Mouse (Mus musculus): Measurements from ENCODE around the gene Gm648. TPM values are rescaled to one million over a fixed set of nuclear protein-coding genes. Genes with fewer than 3 reads are reported as not detected.
A peak's percentile ranks its signal among the peaks of the same experiment; 100 is the strongest.

Gm648 gene
- 3.0 and 4.6 TPM in 2 replicates for polyA plus RNA-seq (2012; rRNA removed)

DNA sequence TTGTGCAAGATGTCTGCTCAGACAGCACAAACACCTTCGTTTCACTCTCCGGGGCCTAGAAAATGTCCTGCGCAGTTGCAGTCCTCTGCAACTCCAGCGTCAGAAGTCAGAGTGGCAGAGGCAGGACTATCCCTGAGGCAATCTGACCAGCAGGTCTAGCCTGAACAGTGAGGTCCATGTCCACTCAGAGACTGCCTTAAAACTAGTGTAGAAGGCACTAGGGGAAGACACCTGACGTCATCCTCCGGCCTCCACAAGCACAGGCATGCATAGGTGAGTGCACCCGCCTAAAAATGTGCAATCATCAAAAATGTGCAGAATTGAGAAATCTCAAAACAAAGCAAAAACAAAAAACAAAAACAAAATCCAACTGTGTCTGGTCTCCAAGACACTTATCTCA lies at the start of gene Gm648:
Gene Gm648 (minus strand): TSS at position 101 of the 400 bp plus-strand sequence.
- H3K27ac ChIP-seq (ENCODE audit: control insufficient read depth, insufficient read depth, low read depth, low read length) = no peak within 1 kb of the TSS
- TF ChIP-seq POLR2A (IDR thresholded peaks at IDR 0.05; ENCODE audit: control insufficient read depth, low read depth, low read length) (no peak), CTCF (IDR thresholded peaks at IDR 0.05; ENCODE audit: control insufficient read depth, insufficient read depth, insufficient replicate concordance, low read depth, low read length) (no peak)
- no peaks in the 10 kb centered on the region for H3K4me1 ChIP-seq (ENCODE audit: control insufficient read depth, insufficient read depth, low read length)
- H3K4me3 ChIP-seq (ENCODE audit: control insufficient read depth, low read depth, low read length) = no peak within 1 kb of the TSS
- H3K27me3 ChIP-seq (ENCODE audit: control insufficient read depth, insufficient read depth, low read length) = no peaks in the 10 kb centered on the region
- no peaks in the 10 kb centered on the region for H3K36me3 ChIP-seq (ENCODE audit: control insufficient read depth, insufficient read depth, low read length)

DNA sequence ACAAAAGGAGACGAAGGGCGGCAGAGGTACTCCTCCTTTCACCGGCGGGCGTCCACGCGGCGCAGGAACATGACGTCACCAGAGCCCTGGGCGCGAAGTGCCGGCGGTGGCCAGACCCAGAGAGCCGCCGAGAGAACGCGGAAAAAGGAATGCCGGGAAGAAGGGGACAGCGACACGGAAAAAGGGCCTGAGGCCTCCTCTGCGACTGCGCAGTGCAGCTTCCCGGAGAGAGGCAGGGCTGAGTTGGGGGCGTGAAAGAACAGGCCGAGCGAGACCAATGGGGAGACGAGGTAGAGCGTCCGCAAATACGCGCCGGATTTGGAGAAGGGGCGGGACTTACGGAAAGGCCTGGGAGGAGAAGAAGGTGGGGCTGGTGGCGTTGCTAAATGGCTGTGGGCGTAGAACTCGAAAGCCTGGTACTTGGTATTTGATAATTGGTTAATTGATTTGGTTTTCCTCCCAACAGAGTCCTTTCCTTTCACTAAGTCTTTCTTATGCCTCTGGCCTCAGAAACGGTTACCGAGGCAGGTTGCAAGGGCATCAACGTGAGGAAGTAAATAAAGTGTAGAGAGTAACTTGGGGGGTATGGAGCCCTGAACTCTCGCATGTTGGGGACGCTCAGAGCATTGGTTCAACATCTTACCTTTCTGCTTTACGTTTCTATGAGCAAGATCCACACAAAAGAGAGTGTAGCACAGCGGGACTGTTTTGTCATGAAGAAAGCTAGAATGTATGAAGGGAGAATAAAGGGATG lies 48.7 kb upstream of the Gm648 start, which contains the start of gene Mmgt1:
Gene Mmgt1 (minus strand): TSS at position 183 of the 754 bp plus-strand sequence.
- Histone ChIP-seq H3K27me3 (ENCODE audit: control insufficient read depth, insufficient read depth, low read length) (no peaks in the 10 kb centered on the region), H3K4me1 (ENCODE audit: control insufficient read depth, insufficient read depth, low read length) (peaks cover 2% of the 10 kb centered on the region), H3K27ac (ENCODE audit: control insufficient read depth, insufficient read depth, low read depth, low read length) (peak within 1 kb of the TSS; percentile 69; the same call in 1 of the 2 replicates), H3K4me3 (ENCODE audit: control insufficient read depth, low read depth, low read length) (peak within 1 kb of the TSS; percentile 89), H3K36me3 (ENCODE audit: control insufficient read depth, insufficient read depth, low read length) (no peaks in the 10 kb centered on the region)
- TF ChIP-seq CTCF (IDR thresholded peaks at IDR 0.05; ENCODE audit: control insufficient read depth, insufficient read depth, insufficient replicate concordance, low read depth, low read length) (no peak), POLR2A (IDR thresholded peaks at IDR 0.05; ENCODE audit: control insufficient read depth, low read depth, low read length) (peak; percentile 46)

DNA sequence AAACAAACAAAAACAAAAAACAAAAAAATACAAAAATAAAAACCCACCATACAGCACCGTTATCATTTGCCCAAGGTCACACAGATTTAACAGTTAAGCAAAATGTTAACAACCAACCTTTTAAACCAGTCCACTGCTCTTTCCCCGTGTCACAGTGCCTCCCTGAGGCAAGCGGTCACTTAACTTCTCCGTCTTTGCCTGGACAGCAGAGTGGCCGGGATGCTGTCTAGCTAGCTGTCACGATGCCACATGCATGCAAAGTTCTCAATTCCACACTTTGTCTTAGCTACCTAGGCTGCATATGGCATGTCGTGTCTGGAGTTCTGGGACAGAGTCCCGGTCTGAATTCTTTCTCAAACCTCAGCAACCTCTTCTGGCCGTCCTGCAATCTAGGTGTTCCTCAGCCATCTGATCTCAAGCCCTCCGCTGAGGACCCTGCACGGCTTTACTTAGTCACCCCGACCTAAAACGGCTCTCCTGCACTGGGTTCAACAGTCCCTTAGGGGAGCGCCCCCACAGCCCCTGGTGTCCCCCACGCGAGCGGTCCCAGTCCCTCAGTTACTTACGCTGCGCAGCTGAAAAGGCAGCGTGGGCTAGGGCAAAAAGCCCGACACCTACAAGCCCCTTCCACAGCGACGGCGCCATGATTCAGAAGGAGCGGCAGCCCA lies 47.9 kb upstream of the Gm648 start:
- Histone ChIP-seq H3K36me3 (ENCODE audit: control insufficient read depth, insufficient read depth, low read length) (no peaks in the 10 kb centered on the region), H3K4me3 (ENCODE audit: control insufficient read depth, low read depth, low read length) (peak overlapping the region; percentile 89), H3K27ac (ENCODE audit: control insufficient read depth, insufficient read depth, low read depth, low read length) (peak overlapping the region; percentile 69; the same call in 1 of the 2 replicates), H3K27me3 (ENCODE audit: control insufficient read depth, insufficient read depth, low read length) (no peaks in the 10 kb centered on the region), H3K4me1 (ENCODE audit: control insufficient read depth, insufficient read depth, low read length) (peaks cover 2% of the 10 kb centered on the region)
- TF ChIP-seq POLR2A (IDR thresholded peaks at IDR 0.05; ENCODE audit: control insufficient read depth, low read depth, low read length) (no peak), CTCF (IDR thresholded peaks at IDR 0.05; ENCODE audit: control insufficient read depth, insufficient read depth, insufficient replicate concordance, low read depth, low read length) (no peak)

DNA sequence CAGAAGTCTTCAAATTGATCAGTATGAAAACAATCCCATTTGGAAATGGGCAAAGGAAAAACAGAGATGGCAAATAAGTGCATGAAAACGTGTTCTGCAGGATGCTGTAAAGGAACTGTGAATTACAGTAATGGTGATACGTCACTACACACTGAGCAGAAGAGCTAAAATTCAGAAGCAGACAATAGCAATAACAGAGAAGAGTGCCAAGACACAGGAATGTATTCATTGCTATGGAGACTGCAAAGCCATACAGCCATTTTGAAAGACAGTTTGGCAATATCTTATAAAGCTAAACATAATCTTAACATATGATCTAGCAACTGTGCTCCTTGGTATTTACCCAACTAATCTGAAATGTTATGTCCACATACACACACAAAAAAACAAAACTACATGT lies 28.8 kb upstream of the Gm648 start:
- Histone ChIP-seq H3K4me3 (ENCODE audit: control insufficient read depth, low read depth, low read length) (no peak overlapping the region), H3K27ac (ENCODE audit: control insufficient read depth, insufficient read depth, low read depth, low read length) (no peak overlapping the region), H3K36me3 (ENCODE audit: control insufficient read depth, insufficient read depth, low read length) (no peaks in the 10 kb centered on the region), H3K27me3 (ENCODE audit: control insufficient read depth, insufficient read depth, low read length) (no peaks in the 10 kb centered on the region), H3K4me1 (ENCODE audit: control insufficient read depth, insufficient read depth, low read length) (no peaks in the 10 kb centered on the region)
- no peak for TF ChIP-seq CTCF (IDR thresholded peaks at IDR 0.05; ENCODE audit: control insufficient read depth, insufficient read depth, insufficient replicate concordance, low read depth, low read length)

DNA sequence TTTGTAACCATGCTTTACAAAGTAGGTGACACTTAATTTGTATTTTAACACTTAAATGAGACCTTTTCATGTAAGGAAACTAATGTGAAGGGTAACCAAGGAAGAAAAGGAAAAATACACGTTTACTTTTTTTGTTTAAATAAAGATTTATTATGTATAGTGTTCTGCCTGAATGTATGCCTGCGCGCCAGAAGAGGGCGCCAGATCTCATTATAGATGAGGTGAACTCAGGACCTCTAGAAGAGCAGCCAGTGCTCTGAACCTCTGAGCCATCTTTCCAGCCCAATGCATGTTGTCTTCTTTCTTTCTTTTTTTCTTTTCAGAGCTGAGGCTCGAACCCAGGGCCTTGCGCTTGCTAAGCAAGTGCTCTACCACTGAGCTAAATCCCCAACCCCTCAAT lies 23.1 kb upstream of the Gm648 start:
- Histone ChIP-seq H3K27ac (ENCODE audit: control insufficient read depth, insufficient read depth, low read depth, low read length) (no peak overlapping the region), H3K36me3 (ENCODE audit: control insufficient read depth, insufficient read depth, low read length) (no peaks in the 10 kb centered on the region), H3K27me3 (ENCODE audit: control insufficient read depth, insufficient read depth, low read length) (no peaks in the 10 kb centered on the region), H3K4me3 (ENCODE audit: control insufficient read depth, low read depth, low read length) (no peak overlapping the region), H3K4me1 (ENCODE audit: control insufficient read depth, insufficient read depth, low read length) (no peaks in the 10 kb centered on the region)
- no peak for TF ChIP-seq CTCF (IDR thresholded peaks at IDR 0.05; ENCODE audit: control insufficient read depth, insufficient read depth, insufficient replicate concordance, low read depth, low read length)

DNA sequence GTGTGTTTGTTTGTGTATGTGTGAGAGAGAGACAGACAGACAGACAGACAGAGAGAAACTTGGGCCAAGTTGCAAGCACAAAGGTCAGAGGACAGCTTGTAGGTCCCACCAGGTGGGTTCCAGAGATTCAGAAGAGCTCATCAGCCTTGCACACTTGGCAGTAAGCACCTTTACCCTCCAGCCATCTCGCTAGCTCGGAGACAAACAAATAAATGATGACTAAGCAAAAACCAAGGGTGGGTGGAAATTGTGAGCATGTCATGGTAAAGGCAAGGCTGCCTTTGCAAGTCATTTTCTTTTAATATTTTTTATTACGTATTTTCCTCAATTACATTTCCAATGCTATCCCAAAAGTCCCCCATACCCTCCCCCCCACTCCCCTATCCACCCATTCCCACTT lies 4.2 kb upstream of the Gm648 start:
- TF ChIP-seq CTCF (IDR thresholded peaks at IDR 0.05; ENCODE audit: control insufficient read depth, insufficient read depth, insufficient replicate concordance, low read depth, low read length) (no peak), POLR2A (IDR thresholded peaks at IDR 0.05; ENCODE audit: control insufficient read depth, low read depth, low read length) (no peak)
- Histone ChIP-seq H3K4me3 (ENCODE audit: control insufficient read depth, low read depth, low read length) (no peak overlapping the region), H3K4me1 (ENCODE audit: control insufficient read depth, insufficient read depth, low read length) (no peaks in the 10 kb centered on the region), H3K27ac (ENCODE audit: control insufficient read depth, insufficient read depth, low read depth, low read length) (no peak overlapping the region), H3K36me3 (ENCODE audit: control insufficient read depth, insufficient read depth, low read length) (no peaks in the 10 kb centered on the region), H3K27me3 (ENCODE audit: control insufficient read depth, insufficient read depth, low read length) (no peaks in the 10 kb centered on the region)

DNA sequence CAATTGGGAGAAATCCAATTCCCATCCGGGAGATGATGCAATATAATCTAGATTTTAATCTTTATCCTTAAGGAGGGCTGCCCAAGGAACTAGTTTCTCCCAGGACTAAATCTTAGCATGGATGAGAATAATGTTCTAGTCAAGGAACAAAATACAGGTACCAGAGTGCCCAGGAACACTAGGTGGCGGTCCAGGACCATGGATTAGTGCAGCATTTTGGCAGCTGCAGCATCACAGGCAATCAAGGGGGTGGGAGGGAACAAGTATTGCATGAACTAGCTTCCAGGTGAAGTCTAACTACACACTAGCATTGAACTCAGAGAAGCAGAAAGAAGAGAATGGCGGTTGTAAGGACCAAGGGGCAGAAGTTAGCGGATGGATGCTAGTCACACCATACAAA lies 12.2 kb downstream of the Gm648 start:
- TF ChIP-seq CTCF (IDR thresholded peaks at IDR 0.05; ENCODE audit: control insufficient read depth, insufficient read depth, insufficient replicate concordance, low read depth, low read length) (peak; percentile 15; the same call in 1 of the 2 replicates), POLR2A (IDR thresholded peaks at IDR 0.05; ENCODE audit: control insufficient read depth, low read depth, low read length) (no peak)
- H3K27me3 ChIP-seq (ENCODE audit: control insufficient read depth, insufficient read depth, low read length) = no peaks in the 10 kb centered on the region
- no peaks in the 10 kb centered on the region for H3K36me3 ChIP-seq (ENCODE audit: control insufficient read depth, insufficient read depth, low read length)
- no peak overlapping the region for H3K27ac ChIP-seq (ENCODE audit: control insufficient read depth, insufficient read depth, low read depth, low read length)
- H3K4me1 ChIP-seq (ENCODE audit: control insufficient read depth, insufficient read depth, low read length) = no peaks in the 10 kb centered on the region
- no peak overlapping the region for H3K4me3 ChIP-seq (ENCODE audit: control insufficient read depth, low read depth, low read length)

Data from testis, adult 2 months (tissue).